21 mouse cellular contexts compared by ENCODE assay signal in genomic region chr13:113357438-113358144, GRCm38 (mm10).
DNase-seq lines count a peak whose midpoint lies in the region; ATAC-seq lines count a peak whose summit lies in the region.
"Had no signal": no experiment of that assay in that cellular context is flagged by ENCODE, and none has a peak within 500 bp of the region (broad histone marks: within the 10 kb centered on the region; RNA-seq: fewer than 3 reads in every experiment).

No protein-coding gene starts in this region.

- no peak overlapping the region for H3K9ac ChIP-seq in forebrain, embryonic 15.5 days (replicated peaks)
- H3K9ac ChIP-seq in forebrain, embryonic 11.5 days (ENCODE audit: low read length): no peak overlapping the region
- no peak overlapping the region for H3K9ac ChIP-seq in kidney, embryonic 16.5 days (replicated peaks; ENCODE audit: low read length)
- H3K9ac ChIP-seq in forebrain, embryonic 16.5 days (replicated peaks; ENCODE audit: low read depth, low read length): no peak overlapping the region
- H3K9ac ChIP-seq: liver, embryonic 13.5 days had no signal

- H3K4me2 ChIP-seq in forebrain, embryonic 15.5 days (replicated peaks): no peak overlapping the region
- H3K4me2 ChIP-seq in forebrain, embryonic 11.5 days (ENCODE audit: low read depth, low read length, severe bottlenecking): no peak overlapping the region
- no peak overlapping the region for H3K4me2 ChIP-seq in kidney, embryonic 16.5 days (replicated peaks; ENCODE audit: low read depth, low read length)
- no peak overlapping the region for H3K4me2 ChIP-seq in forebrain, embryonic 16.5 days (ENCODE audit: low read length)
- H3K4me2 ChIP-seq: heart, embryonic 11.5 days; liver, embryonic 13.5 days had no signal

- H3K4me3 ChIP-seq in forebrain, embryonic 15.5 days: no peak overlapping the region
- H3K4me3 ChIP-seq in forebrain, embryonic 11.5 days (ENCODE audit: low read depth, low read length): no peak overlapping the region
- H3K4me3 ChIP-seq in kidney, embryonic 16.5 days (ENCODE audit: low read length): no peak overlapping the region
- no peak overlapping the region for H3K4me3 ChIP-seq in forebrain, embryonic 16.5 days (replicated peaks; ENCODE audit: low read length)
- H3K4me3 ChIP-seq: left cerebral cortex, adult 2 months; liver, embryonic 13.5 days; myocyte had no signal

- no peak for DNase-seq in forebrain, embryonic 11.5 days (ENCODE audit: low spot score)
- no peak for DNase-seq in kidney, adult 11 months
- DNase-seq in brain, adult 2 months (ENCODE audit: low read depth, low spot score): peak; percentile 32
- no peak for DNase-seq in natural killer cell, adult 2 months (ENCODE audit: low spot score in 2 of 2)
- DNase-seq: cerebellum, adult 2 months; cerebellum, postnatal 25 days; gastrocnemius, postnatal 10 days; liver, embryonic 13.5 days; lung, adult 2 months; lung, postnatal 14 days; midbrain, embryonic 14.5 days; right cerebral cortex, postnatal 14 days had no signal

- no peak overlapping the region for H3K27ac ChIP-seq in forebrain, embryonic 15.5 days (replicated peaks)
- no peak overlapping the region for H3K27ac ChIP-seq in forebrain, embryonic 11.5 days (ENCODE audit: low read depth, low read length)
- H3K27ac ChIP-seq in kidney, embryonic 16.5 days (ENCODE audit: low read length): 0 out of 2 replicates have a peak overlapping the region, but pooled peaks have one; percentile 28
- H3K27ac ChIP-seq in forebrain, embryonic 16.5 days (ENCODE audit: low read length): no peak overlapping the region
- H3K27ac ChIP-seq: left cerebral cortex, adult 2 months; liver, embryonic 13.5 days; stomach, postnatal 0 days had no signal

- H3K36me3 ChIP-seq in forebrain, embryonic 15.5 days: no peaks in the 10 kb centered on the region
- H3K36me3 ChIP-seq in forebrain, embryonic 11.5 days (ENCODE audit: control insufficient read depth, insufficient read depth, low read length): no peaks in the 10 kb centered on the region
- peaks cover 7% of the 10 kb centered on the region; the same call in 1 of the 2 replicates for H3K36me3 ChIP-seq in kidney, embryonic 16.5 days (ENCODE audit: insufficient read depth, low read length)
- no peaks in the 10 kb centered on the region for H3K36me3 ChIP-seq in forebrain, embryonic 16.5 days (ENCODE audit: control insufficient read depth, insufficient read depth)
- H3K36me3 ChIP-seq: liver, embryonic 13.5 days had no signal

- H3K4me1 ChIP-seq in forebrain, embryonic 15.5 days: peaks cover 4% of the 10 kb centered on the region; the same call in 1 of the 2 replicates
- H3K4me1 ChIP-seq in forebrain, embryonic 11.5 days (replicated peaks; ENCODE audit: control insufficient read depth, insufficient read depth, low read length): peaks cover 3% of the 10 kb centered on the region; the same call in 1 of the 2 replicates
- peaks cover 12% of the 10 kb centered on the region for H3K4me1 ChIP-seq in kidney, embryonic 16.5 days (ENCODE audit: insufficient read depth, low read length)
- H3K4me1 ChIP-seq in forebrain, embryonic 16.5 days (replicated peaks; ENCODE audit: control insufficient read depth, insufficient read depth, low read length): peaks cover 9% of the 10 kb centered on the region; the same call in 1 of the 2 replicates
- H3K4me1 ChIP-seq: liver, embryonic 13.5 days had no signal

- no peaks in the 10 kb centered on the region for H3K27me3 ChIP-seq in forebrain, embryonic 15.5 days
- H3K27me3 ChIP-seq in forebrain, embryonic 11.5 days (ENCODE audit: control insufficient read depth, insufficient read depth, low read length): no peaks in the 10 kb centered on the region
- no peaks in the 10 kb centered on the region for H3K27me3 ChIP-seq in kidney, embryonic 16.5 days (ENCODE audit: insufficient read depth, low read length)
- no peaks in the 10 kb centered on the region for H3K27me3 ChIP-seq in forebrain, embryonic 16.5 days (replicated peaks; ENCODE audit: control insufficient read depth, insufficient read depth, low read length)
- H3K27me3 ChIP-seq: liver, embryonic 13.5 days; Patski had no signal

- no peaks in the 10 kb centered on the region for H3K9me3 ChIP-seq in forebrain, embryonic 15.5 days
- no peaks in the 10 kb centered on the region for H3K9me3 ChIP-seq in forebrain, embryonic 11.5 days (ENCODE audit: control insufficient read depth, low read length)
- H3K9me3 ChIP-seq in kidney, embryonic 16.5 days (ENCODE audit: low read length): peaks cover 4% of the 10 kb centered on the region; the same call in 1 of the 2 replicates
- H3K9me3 ChIP-seq in forebrain, embryonic 16.5 days (ENCODE audit: control insufficient read depth, low read length): no peaks in the 10 kb centered on the region
- H3K9me3 ChIP-seq: liver, embryonic 13.5 days had no signal

- WGBS in forebrain, embryonic 15.5 days: 41% methylated on average over 13 of the region's 13 CpGs
- WGBS in forebrain, embryonic 11.5 days: 79% methylated on average over 13 of the region's 13 CpGs
- WGBS in kidney, embryonic 16.5 days: 69% methylated on average over 13 of the region's 13 CpGs
- WGBS in forebrain, embryonic 16.5 days: 41% methylated on average over 13 of the region's 13 CpGs

- peak; percentile 51 for ATAC-seq in forebrain, embryonic 15.5 days (replicated peaks)
- ATAC-seq in forebrain, embryonic 11.5 days (replicated peaks; ENCODE audit: low FRiP score): no peak
- ATAC-seq in kidney, embryonic 16.5 days (ENCODE audit: low FRiP score, low TSS enrichment): no peak
- peak; percentile 68 for ATAC-seq in forebrain, embryonic 16.5 days
- ATAC-seq: intestine, embryonic 16.5 days; Patski had no signal

Comparison
In these comparisons a context has a peak if more than half of its experiments do, and no peak if none do; other contexts are left out.
1. ATAC-seq: peak in forebrain, embryonic 15.5 days (single experiment) and forebrain, embryonic 16.5 days (single experiment); none in forebrain, embryonic 11.5 days (single experiment) and kidney, embryonic 16.5 days (single experiment).